Mouse (Mus musculus): ENCODE results near the gene Plin3. TPM values are rescaled to one million over a fixed set of nuclear protein-coding genes. Genes with fewer than 3 reads are reported as not detected.

Plin3 gene
- total and polyA plus RNA-seq, 3 experiments: 6.6 to 13.1 TPM; not detected in 1

DNA sequence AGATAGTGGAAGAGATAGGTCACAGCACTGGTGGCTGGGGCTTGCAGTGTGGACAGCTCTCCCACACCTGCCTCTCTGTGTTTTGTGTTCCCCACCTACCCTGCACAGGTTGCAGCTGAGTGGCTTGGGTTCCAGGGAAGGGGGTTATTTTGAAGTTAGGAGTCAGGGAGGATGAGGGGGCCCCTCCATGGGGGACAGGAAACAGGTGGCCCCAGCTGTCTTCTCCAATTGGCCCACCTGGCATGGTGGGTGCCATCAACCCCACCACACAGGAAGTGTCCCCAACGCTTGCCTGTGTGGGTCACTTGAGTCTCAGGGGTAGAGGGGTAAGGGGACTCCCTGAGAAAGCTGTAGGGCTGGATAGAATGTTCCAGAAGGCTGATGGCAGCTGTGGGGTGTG is 618 bp upstream of the Plin3 start:
- peaks cover 6 to 18% of the 10 kb centered on the region in 2 experiments; a peak in 3 of 4 replicates for H3K4me1 ChIP-seq (ENCODE audit: control insufficient read depth in 1 of 2, insufficient read depth in 2 of 2, low read length in 2 of 2)
- TF ChIP-seq POLR2A (IDR thresholded peaks at IDR 0.05; ENCODE audit: control insufficient read depth in 1 of 2, insufficient read depth in 1 of 2, low read depth in 1 of 2, low read length in 2 of 2, poor library complexity in 1 of 2) (no peak), NRF1 (IDR thresholded peaks at IDR 0.05; ENCODE audit: insufficient read depth, low read depth, low read length, poor library complexity, severe bottlenecking) (no peak), ETS1 (IDR thresholded peaks at IDR 0.05; ENCODE audit: low read depth, low read length) (no peak), MYB (IDR thresholded peaks at IDR 0.05; ENCODE audit: low read depth, low read length) (no peak), MAZ (IDR thresholded peaks at IDR 0.05; ENCODE audit: low read depth, low read length) (no peak), MAX (IDR thresholded peaks at IDR 0.05; ENCODE audit: low read length) (no peak), CHD2 (IDR thresholded peaks at IDR 0.05; ENCODE audit: low read length) (no peak)
- H3K4me3 ChIP-seq (ENCODE audit: control insufficient read depth in 1 of 2, insufficient read depth in 1 of 2, low read depth in 2 of 2, low read length in 2 of 2): no peak overlapping the region
- H3K27me3 ChIP-seq (ENCODE audit: control insufficient read depth in 1 of 2, insufficient read depth in 2 of 2, low read length in 2 of 2): no peaks in the 10 kb centered on the region
- H3K36me3 ChIP-seq (ENCODE audit: control insufficient read depth in 1 of 2, insufficient read depth in 2 of 2, low read length in 2 of 2): peaks cover 0 to 10% of the 10 kb centered on the region in 2 experiments; a peak in 2 of 4 replicates
- H3K27ac ChIP-seq (ENCODE audit: control insufficient read depth, low read depth, low read length): no peak overlapping the region
- no peaks in the 10 kb centered on the region; the same call in 1 of the 2 replicates for H3K79me2 ChIP-seq (ENCODE audit: control insufficient read depth, insufficient read depth, low read length, poor library complexity)
- no peak overlapping the region for H3K9ac ChIP-seq (ENCODE audit: control insufficient read depth, low read depth, low read length, poor library complexity, severe bottlenecking)
- DNase-seq (ENCODE audit: low read depth, low spot score): no peak
- no peaks in the 10 kb centered on the region for H3K9me3 ChIP-seq (replicated peaks; ENCODE audit: insufficient read depth, low read length)

DNA sequence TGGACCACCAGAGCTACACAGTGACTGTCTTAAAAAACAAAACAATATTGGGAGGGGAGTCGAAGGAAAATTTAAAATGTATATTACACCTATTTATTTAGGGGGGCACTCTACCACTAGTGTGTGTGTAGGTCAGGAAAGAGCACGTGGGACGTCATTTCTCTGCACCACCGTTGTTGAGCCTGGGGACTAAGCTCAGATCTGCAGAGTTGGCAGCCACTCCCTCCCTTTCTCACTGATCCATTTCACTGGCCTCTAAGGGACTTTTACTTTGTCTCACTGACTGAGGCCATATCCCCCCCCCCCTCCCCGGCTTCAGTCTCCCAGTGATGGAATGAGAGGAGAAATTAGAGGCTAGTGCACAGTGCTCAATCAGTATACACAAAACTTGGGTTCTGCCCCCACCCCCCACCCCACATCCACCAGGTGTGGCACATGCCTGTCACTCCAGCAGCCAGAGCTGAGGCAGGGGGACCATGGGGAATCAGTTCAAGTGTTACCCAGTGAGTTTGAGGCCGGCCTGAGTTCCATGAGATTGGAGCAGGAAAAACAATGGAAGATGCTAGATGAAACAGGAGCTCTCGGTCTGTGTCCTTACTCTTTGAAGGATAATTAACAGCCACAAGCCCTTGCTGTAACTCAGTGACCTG is 722 bp downstream of the Plin3 start:
- Histone ChIP-seq H3K36me3 (ENCODE audit: control insufficient read depth in 1 of 2, insufficient read depth in 2 of 2, low read length in 2 of 2) (peaks cover 0 to 21% of the 10 kb centered on the region in 2 experiments; a peak in 2 of 4 replicates), H3K4me1 (ENCODE audit: control insufficient read depth in 1 of 2, insufficient read depth in 2 of 2, low read length in 2 of 2) (peaks cover 6 to 29% of the 10 kb centered on the region in 2 experiments; a peak in 3 of 4 replicates), H3K9me3 (replicated peaks; ENCODE audit: insufficient read depth, low read length) (no peaks in the 10 kb centered on the region), H3K79me2 (ENCODE audit: control insufficient read depth, insufficient read depth, low read length, poor library complexity) (no peaks in the 10 kb centered on the region; the same call in 1 of the 2 replicates), H3K27me3 (ENCODE audit: control insufficient read depth in 1 of 2, insufficient read depth in 2 of 2, low read length in 2 of 2) (no peaks in the 10 kb centered on the region), H3K9ac (ENCODE audit: control insufficient read depth, low read depth, low read length, poor library complexity, severe bottlenecking) (peak overlapping the region; percentile 80), H3K4me3 (ENCODE audit: control insufficient read depth in 1 of 2, insufficient read depth in 1 of 2, low read depth in 2 of 2, low read length in 2 of 2) (peak overlapping the region in 1 of 2 experiments; percentile 20; a peak in 1 of 4 replicates), H3K27ac (ENCODE audit: control insufficient read depth, low read depth, low read length) (peak overlapping the region; percentile 88)
- TF ChIP-seq BHLHE40 (IDR thresholded peaks at IDR 0.05; ENCODE audit: borderline replicate concordance, low read depth, low read length) (no peak), POLR2A (IDR thresholded peaks at IDR 0.05; ENCODE audit: control insufficient read depth in 1 of 2, insufficient read depth in 1 of 2, low read depth in 1 of 2, low read length in 2 of 2, poor library complexity in 1 of 2) (no peak), POLR2AphosphoS2 (IDR thresholded peaks at IDR 0.05; ENCODE audit: low read length) (no peak), NRF1 (IDR thresholded peaks at IDR 0.05; ENCODE audit: insufficient read depth, low read depth, low read length, poor library complexity, severe bottlenecking) (no peak), MAZ (IDR thresholded peaks at IDR 0.05; ENCODE audit: low read depth, low read length) (no peak), GATA1 (IDR thresholded peaks at IDR 0.05; ENCODE audit: low read depth, low read length) (no peak), ELF1 (IDR thresholded peaks at IDR 0.05; ENCODE audit: low read depth, low read length) (no peak), E2F4 (IDR thresholded peaks at IDR 0.05; ENCODE audit: borderline replicate concordance, low read depth, low read length) (no peak), GABPA (IDR thresholded peaks at IDR 0.05; ENCODE audit: low read depth, low read length) (no peak), RAD21 (IDR thresholded peaks at IDR 0.05; ENCODE audit: low read depth, low read length) (no peak), CHD2 (IDR thresholded peaks at IDR 0.05; ENCODE audit: low read length) (no peak), USF1 (IDR thresholded peaks at IDR 0.05; ENCODE audit: low read depth, low read length) (no peak), MAFK (IDR thresholded peaks at IDR 0.05; ENCODE audit: borderline replicate concordance, low read depth, low read length) (no peak), MXI1 (IDR thresholded peaks at IDR 0.05; ENCODE audit: low read depth, low read length) (no peak), CTCF (IDR thresholded peaks at IDR 0.05 in 2 of 3, conservative IDR thresholded peaks at IDR 0.05 in 1 of 3; ENCODE audit: control insufficient read depth in 1 of 3, insufficient read depth in 1 of 3, low read depth in 2 of 3, low read length in 3 of 3, poor library complexity in 1 of 3, severe bottlenecking in 1 of 3) (no peak), JUND (IDR thresholded peaks at IDR 0.05; ENCODE audit: low read depth, low read length) (no peak), ZKSCAN1 (IDR thresholded peaks at IDR 0.05; ENCODE audit: low read depth, low read length) (no peak), CHD1 (IDR thresholded peaks at IDR 0.05; ENCODE audit: low read depth, low read length) (no peak), ZMIZ1 (IDR thresholded peaks at IDR 0.05; ENCODE audit: low read depth, low read length) (no peak), TCF12 (IDR thresholded peaks at IDR 0.05; ENCODE audit: low read depth, low read length) (no peak)
- DNase-seq (ENCODE audit: low read depth, low spot score): no peak

Data from MEL (cell line).